Mouse (Mus musculus) liver, embryonic 11.5 days (tissue): Measurements from ENCODE around the gene Wars. TPM values are rescaled to one million over a fixed set of nuclear protein-coding genes. Genes with fewer than 3 reads are reported as not detected.

Source experiments
- ATAC-seq: fragments of 200-750 bp; cut with Nextera tagmentation; replicated peaks from 2 replicates; pipeline ENCODE4 v1.8.0; 2017; ENCODE audit warnings: moderate number of reproducible peaks, mild to moderate bottlenecking, moderate TSS enrichment, moderate library complexity; ENCODE audit not compliant: low FRiP score
- DNase-seq: peaks from one replicate; pipeline ENCODE4 v3.0.0-alpha.2; 2017; ENCODE audit warnings: low spot score
- H3K27ac ChIP-seq: fragments of 300-500 bp; sonication (generic); 2 replicates; pipeline ENCODE4 v1.5.1; 2014; ENCODE audit warnings: mild to moderate bottlenecking, low read depth, low read length, control low read depth
- H3K27me3 ChIP-seq: fragments of 300-500 bp; sonication (generic); replicated peaks from 2 replicates; pipeline ENCODE4 v1.6.1; 2014; ENCODE audit warnings: low read length, mixed read lengths; ENCODE audit not compliant: control insufficient read depth, insufficient read depth
- H3K36me3 ChIP-seq: fragments of 300-500 bp; sonication (generic); 2 replicates; pipeline ENCODE4 v1.6.1; 2014; ENCODE audit warnings: mild to moderate bottlenecking, low read length, moderate library complexity, mixed read lengths; ENCODE audit not compliant: control insufficient read depth, insufficient read depth
- H3K4me1 ChIP-seq: fragments of 300-500 bp; sonication (generic); replicated peaks from 2 replicates; pipeline ENCODE4 v1.6.1; 2014; ENCODE audit warnings: low read length, mixed read lengths; ENCODE audit not compliant: control insufficient read depth, insufficient read depth
- H3K4me2 ChIP-seq: fragments of 300-500 bp; sonication (generic); 2 replicates; pipeline ENCODE4 v1.6.1; 2014; ENCODE audit warnings: mild to moderate bottlenecking, control low read depth, moderate library complexity
- H3K4me3 ChIP-seq: fragments of 300-500 bp; sonication (generic); 2 replicates; pipeline ENCODE4 v1.5.1; 2014; ENCODE audit warnings: low read depth, low read length, control low read depth
- H3K9ac ChIP-seq: fragments of 300-500 bp; sonication (generic); 2 replicates; pipeline ENCODE4 v1.6.1; 2014; ENCODE audit warnings: low read depth, low read length, control low read depth
- H3K9me3 ChIP-seq: fragments of 300-500 bp; sonication (generic); 2 replicates; pipeline ENCODE4 v1.6.1; 2016; ENCODE audit warnings: low read length, inconsistent platforms, mixed read lengths; ENCODE audit not compliant: control insufficient read depth
- WGBS: fragments of 180-500 bp; shearing (Covaris S2); extraction: QIAGEN DNeasy Blood & Tissue Kit; methylation state at CpG from one replicate; pipeline ENCODE4 v1.1.7; 2014; 5-methylcytosine and 5-hydroxymethylcytosine counted together
- microRNA counts: library from miRNA; unstranded; fragments of <30 nt; microRNA quantifications from one replicate; lab custom pipeline; 2015
- microRNA-seq: library from miRNA; unstranded; fragments of <30 nt; microRNA quantifications from one replicate; pipeline ENCODE4, GENCODE M21; 2017; ENCODE audit warnings: borderline number of aligned reads
- polyA plus RNA-seq: library from polyadenylated mRNA; unstranded; fragments of >200 nt; fragmentation: Nextera tagmentation; extraction: Ambion mirVana; gene quantifications from 2 replicates; pipeline ENCODE4 v1.2.1, GENCODE M21; 2014

Wars gene
- polyA plus RNA-seq, 1 experiment from 2014 or later = 90.8 TPM

- no peak overlapping the region for H3K4me2 ChIP-seq
- H3K27me3 ChIP-seq = no peaks in the 10 kb centered on the region
- no peak for DNase-seq
- no peak overlapping the region for H3K4me3 ChIP-seq
- ATAC-seq = no peak
- no peaks in the 10 kb centered on the region for H3K9me3 ChIP-seq
- H3K9ac ChIP-seq = no peak overlapping the region
- no peaks in the 10 kb centered on the region for H3K4me1 ChIP-seq
- no peak overlapping the region for H3K27ac ChIP-seq
- WGBS = 79% methylated on average over 8 of the region's 8 CpGs
- H3K36me3 ChIP-seq = peaks cover 9% of the 10 kb centered on the region; the same call in 1 of the 2 replicates
Observed at GRCm38 (mm10) chr12:108823036-108823435, 70.9 kb downstream of the Wars start.

DNA sequence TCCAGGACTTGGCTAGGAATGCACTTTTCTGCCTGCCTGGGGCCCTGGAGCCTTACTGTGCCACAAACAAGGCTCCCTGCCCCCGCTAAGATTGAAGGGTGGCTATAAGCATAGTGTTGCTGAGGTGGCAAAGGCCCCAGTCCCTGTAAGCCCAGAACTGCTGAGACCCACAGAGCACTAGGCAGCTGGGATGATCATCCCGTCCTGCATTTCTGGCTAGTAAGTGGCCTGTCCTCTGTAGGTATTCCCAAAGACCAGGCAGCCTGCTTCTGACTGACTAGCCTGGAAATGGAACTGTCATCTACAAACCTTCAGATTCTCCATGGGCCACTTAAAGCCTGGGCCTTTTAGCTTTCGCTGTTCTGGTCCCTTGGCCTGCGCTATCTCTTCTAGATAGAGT is 73.5 kb downstream of the Wars start:
- Histone ChIP-seq H3K4me2 (no peak overlapping the region), H3K9ac (no peak overlapping the region), H3K9me3 (no peaks in the 10 kb centered on the region), H3K36me3 (peaks cover 18% of the 10 kb centered on the region), H3K27ac (no peak overlapping the region), H3K27me3 (no peaks in the 10 kb centered on the region), H3K4me3 (no peak overlapping the region), H3K4me1 (no peaks in the 10 kb centered on the region)
- DNase-seq (no peak), ATAC-seq (no peak)
- WGBS = 89% methylated on average over 4 of the region's 4 CpGs

GRCm38 (mm10) chr12:108816569-108816968 is 77.4 kb downstream of the Wars start:
- ATAC-seq (no peak), DNase-seq (no peak)
- Histone ChIP-seq H3K27ac (no peak overlapping the region), H3K9me3 (no peaks in the 10 kb centered on the region), H3K4me1 (no peaks in the 10 kb centered on the region; the same call in 1 of the 2 replicates), H3K36me3 (peaks cover 34% of the 10 kb centered on the region), H3K27me3 (no peaks in the 10 kb centered on the region), H3K4me2 (no peak overlapping the region), H3K9ac (no peak overlapping the region), H3K4me3 (no peak overlapping the region)
- 86% methylated on average over 11 of the region's 11 CpGs for WGBS

DNA sequence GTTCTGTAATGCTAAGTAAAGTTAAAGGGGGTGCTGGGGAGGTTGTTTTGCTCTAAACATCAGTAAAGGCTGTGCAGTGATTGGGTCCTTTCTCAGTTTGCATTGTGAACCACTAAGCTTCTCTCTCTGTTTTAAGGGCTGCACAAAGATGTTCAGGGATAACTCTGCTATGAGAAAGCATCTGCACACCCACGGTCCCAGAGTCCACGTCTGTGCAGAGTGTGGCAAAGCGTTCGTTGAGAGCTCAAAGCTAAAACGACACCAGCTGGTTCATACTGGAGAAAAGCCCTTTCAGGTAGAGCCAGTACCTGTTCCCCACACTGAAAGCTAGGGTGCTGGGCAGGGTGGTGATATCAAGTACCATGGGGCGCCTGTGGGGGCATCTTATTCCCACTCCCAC is 79.5 kb downstream of the Wars start:
- ATAC-seq (no peak), DNase-seq (no peak)
- Histone ChIP-seq H3K4me2 (no peak overlapping the region), H3K27ac (no peak overlapping the region), H3K4me3 (no peak overlapping the region), H3K9ac (no peak overlapping the region), H3K36me3 (peaks cover 35% of the 10 kb centered on the region), H3K27me3 (no peaks in the 10 kb centered on the region), H3K4me1 (peaks cover 11% of the 10 kb centered on the region), H3K9me3 (no peaks in the 10 kb centered on the region)
- WGBS = 91% methylated on average over 6 of the region's 6 CpGs

- 90% methylated on average over 6 of the region's 6 CpGs for WGBS
- H3K4me2 ChIP-seq = no peak overlapping the region
- DNase-seq (no peak), ATAC-seq (no peak)
- H3K9ac ChIP-seq = no peak overlapping the region
- peaks cover 34% of the 10 kb centered on the region for H3K36me3 ChIP-seq
- no peak overlapping the region for H3K4me3 ChIP-seq
- no peaks in the 10 kb centered on the region for H3K27me3 ChIP-seq
- H3K4me1 ChIP-seq = peaks cover 19% of the 10 kb centered on the region
- no peaks in the 10 kb centered on the region for H3K9me3 ChIP-seq
- no peak overlapping the region for H3K27ac ChIP-seq
Observed at GRCm38 (mm10) chr12:108812463-108812862, 81.5 kb downstream of the Wars start.

DNA sequence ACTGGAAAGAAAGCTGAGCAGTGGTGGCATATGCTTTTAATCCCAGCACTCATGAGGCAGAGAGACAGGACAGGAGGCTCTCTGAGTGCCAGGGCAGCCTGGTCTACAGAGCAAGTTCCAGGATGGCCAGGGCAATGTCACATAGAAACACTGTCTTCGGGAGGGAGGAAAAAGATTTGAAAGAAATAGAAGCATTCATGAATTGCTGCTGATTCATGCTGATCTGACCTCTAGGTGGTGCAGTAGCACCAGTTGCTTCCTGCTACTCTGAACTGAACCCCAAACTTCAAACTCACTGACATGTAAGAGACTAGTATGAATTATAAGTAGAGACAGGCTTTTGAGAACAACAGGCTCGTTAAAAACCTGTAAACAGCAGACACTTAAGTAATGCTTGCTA is 82.8 kb downstream of the Wars start:
- Histone ChIP-seq H3K27ac (no peak overlapping the region), H3K4me1 (peaks cover 19% of the 10 kb centered on the region), H3K4me3 (no peak overlapping the region), H3K9ac (no peak overlapping the region), H3K4me2 (no peak overlapping the region), H3K27me3 (no peaks in the 10 kb centered on the region), H3K9me3 (no peaks in the 10 kb centered on the region), H3K36me3 (peaks cover 33% of the 10 kb centered on the region)
- ATAC-seq (0 out of 2 replicates have a peak, but pooled peaks have one; percentile 42), DNase-seq (no peak)
- WGBS = 60% methylated on average over 2 of the region's 2 CpGs

GRCm38 (mm10) chr12:108810309-108810708 is 83.7 kb downstream of the Wars start:
- no peak overlapping the region for H3K27ac ChIP-seq
- WGBS = 69% methylated on average over 7 of the region's 7 CpGs
- ATAC-seq = peak; percentile 44; the same call in 1 of the 2 replicates

More at GRCm38 (mm10) chr12:108810309-108810708, 83.7 kb downstream of the Wars start:
- no peaks in the 10 kb centered on the region for H3K9me3 ChIP-seq
- H3K4me3 ChIP-seq = no peak overlapping the region
- no peaks in the 10 kb centered on the region for H3K27me3 ChIP-seq
- H3K36me3 ChIP-seq = peaks cover 31% of the 10 kb centered on the region
- H3K9ac ChIP-seq = no peak overlapping the region
- DNase-seq = no peak
- no peak overlapping the region for H3K4me2 ChIP-seq
- peaks cover 19% of the 10 kb centered on the region for H3K4me1 ChIP-seq

MicroRNA genes within 50 kb of the gene (microRNA counts, 519-probe panel; counts per million panel counts)
- microRNA mmu-miR-345-3p (lab: Ali Mortazavi, UCI) (not detected), microRNA mmu-miR-345-5p (lab: Ali Mortazavi, UCI) (3,003 counts per million, percentile 11 among the panel's probes with 10 or more counts)

Small RNAs within 50 kb of the gene (microRNA-seq; reads per million reads assigned to microRNA genes)
- gene Mir345 = 102 reads per million, percentile 48 among the genes with 10 or more reads in this experiment

Other genes with a start within 250 kb of the Wars start
- 0.33 and 0.48 TPM in 2 replicates for gene Degs2, start 191.9 kb downstream of the Wars start, polyA plus RNA-seq
- 17.9 and 19.2 TPM in 2 replicates for gene Yy1, start 101.2 kb downstream of the Wars start, polyA plus RNA-seq
- 2.9 and 3.9 TPM in 2 replicates for gene Slc25a29, start 58.3 kb downstream of the Wars start, polyA plus RNA-seq
- gene Slc25a47, start 58.1 kb downstream of the Wars start, polyA plus RNA-seq = 4.5 and 5.2 TPM in 2 replicates
- 4.1 and 5.3 TPM in 2 replicates for gene Wdr25, start 543 bp downstream of the Wars start, polyA plus RNA-seq
- 2.2 and 3.2 TPM in 2 replicates for gene Begain, start 174.0 kb upstream of the Wars start, polyA plus RNA-seq